Mouse (Mus musculus) thymus, postnatal 10 days (tissue): Measurements from ENCODE around the gene Ndufaf7.

Experiments
- DNase-seq, 2 experiments: peaks; one replicate each; pipeline ENCODE4 v3.0.0; 2021; ENCODE audit warnings: low spot score in 2 of 2

Ndufaf7 gene

DNA sequence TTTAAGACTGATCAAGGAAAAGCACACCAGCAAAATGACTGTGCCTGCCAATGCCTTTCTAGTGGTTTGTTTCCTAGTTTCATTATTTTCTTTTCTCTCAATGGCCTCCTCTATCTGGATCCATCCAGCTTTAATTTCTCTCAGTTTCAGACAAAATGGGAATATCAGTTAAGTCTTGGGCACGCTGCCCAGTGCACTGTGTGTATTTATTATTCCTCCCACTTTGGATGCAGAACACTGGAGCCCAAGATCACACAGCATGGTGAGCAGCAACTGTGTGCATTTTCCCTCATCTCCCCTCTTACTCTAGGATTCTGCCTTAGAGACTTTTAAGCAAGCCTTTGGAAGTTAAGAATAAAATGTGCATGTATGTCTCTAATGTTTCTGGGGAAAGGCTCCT is 27.5 kb downstream of the Ndufaf7 start:
- no peak for DNase-seq

DNA sequence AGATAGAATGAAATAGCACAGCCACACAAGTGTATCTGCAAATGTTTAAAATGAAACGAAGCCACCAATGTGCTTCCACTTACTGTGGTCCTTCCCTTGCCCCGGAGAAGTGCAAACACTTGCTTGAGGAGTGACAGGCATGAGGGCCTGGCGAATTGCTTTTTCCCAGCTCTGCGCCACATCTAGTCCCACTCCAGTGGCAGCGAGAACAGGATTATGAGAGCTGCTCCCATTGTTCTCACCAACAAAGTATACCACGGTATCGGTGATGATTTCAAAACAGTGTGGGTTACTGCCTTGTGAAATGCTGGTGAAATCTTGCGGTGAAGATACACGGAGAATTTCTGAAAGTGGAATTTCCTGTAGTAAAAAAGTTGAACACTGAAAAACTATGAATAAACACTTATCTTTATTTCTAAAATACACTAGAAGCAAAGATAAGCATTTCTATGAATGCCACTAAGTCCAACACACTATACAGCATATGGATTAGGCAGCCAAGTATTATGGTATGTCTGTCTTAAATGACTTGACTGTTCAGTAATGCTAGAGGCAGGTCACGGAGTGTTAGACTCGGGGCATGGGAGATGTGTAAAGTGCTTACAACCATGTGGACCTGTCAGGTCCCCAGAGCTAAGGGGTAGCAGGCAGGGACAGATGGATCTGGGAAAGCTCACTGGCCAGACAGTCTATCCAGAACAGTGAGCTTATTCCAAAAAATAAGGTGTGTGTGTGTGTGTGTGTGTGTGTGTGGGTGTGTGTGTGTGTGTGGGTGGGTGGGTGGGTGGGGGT is 29.4 kb downstream of the Ndufaf7 start:
- no peak for DNase-seq

GRCm38 (mm10) chr17:78968500-78968899 is 31.6 kb downstream of the Ndufaf7 start:
- DNase-seq, result no peak

GRCm38 (mm10) chr17:78983166-78983565 is 46.2 kb downstream of the Ndufaf7 start:
- DNase-seq, result no peak

DNA sequence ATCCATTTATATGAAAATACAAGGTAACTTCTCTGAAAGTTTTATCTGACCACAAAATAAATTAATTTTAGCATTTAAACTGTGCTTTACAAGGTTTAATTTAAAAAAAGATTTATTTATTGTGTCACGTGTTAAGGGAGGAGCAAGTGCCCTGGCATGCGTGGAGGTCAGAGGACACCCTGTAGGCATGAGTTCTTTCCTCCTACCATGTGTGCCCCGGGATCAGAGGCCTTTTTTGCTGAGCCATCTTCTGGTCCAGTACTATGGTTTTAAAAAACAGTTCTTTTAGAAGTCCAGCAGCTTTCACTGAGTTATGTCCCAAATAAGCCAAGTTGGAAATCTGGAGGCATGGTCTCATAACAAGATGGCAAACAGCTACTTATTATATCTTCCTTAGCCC is 46.8 kb downstream of the Ndufaf7 start:
- DNase-seq, result no peak

GRCm38 (mm10) chr17:78989015-78989414 is 52.1 kb downstream of the Ndufaf7 start:
- no peak for DNase-seq

GRCm38 (mm10) chr17:78991549-78991948 is 54.6 kb downstream of the Ndufaf7 start:
- no peak for DNase-seq

DNA sequence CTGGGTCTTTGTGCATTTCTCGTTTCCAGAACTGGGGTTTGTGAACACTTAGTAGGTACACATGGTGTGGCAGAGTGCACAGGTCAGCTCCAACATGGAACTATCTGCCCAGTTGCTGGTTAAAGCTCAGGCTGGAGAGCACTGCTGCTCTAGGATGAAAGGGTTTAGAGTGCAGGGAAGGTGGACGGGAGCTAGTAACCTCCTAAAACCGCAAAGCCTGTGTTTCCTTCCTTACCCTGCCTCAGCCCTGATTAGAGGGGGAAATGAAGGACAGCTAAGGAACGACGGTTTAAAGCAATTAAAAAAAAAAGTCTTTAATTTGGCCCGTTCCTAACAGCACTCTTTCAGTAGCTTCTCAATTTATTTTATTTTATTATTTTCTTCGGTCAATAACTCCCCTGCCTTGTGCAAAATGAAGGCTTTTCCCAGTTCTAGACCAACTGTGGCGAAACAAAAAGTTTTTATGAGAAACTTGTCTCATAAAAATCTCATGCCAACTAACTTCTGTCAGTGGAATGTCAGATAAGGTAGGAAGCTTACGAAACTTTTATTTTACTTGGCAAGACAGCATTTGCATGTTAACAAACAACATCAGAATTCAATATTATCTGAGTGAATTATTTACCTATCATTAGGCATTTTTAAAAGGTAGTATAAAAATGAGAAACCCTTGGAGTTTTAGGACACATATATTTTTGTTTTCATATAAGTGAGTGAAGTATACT is 55.5 kb downstream of the Ndufaf7 start:
- DNase-seq, result no peak

DNA sequence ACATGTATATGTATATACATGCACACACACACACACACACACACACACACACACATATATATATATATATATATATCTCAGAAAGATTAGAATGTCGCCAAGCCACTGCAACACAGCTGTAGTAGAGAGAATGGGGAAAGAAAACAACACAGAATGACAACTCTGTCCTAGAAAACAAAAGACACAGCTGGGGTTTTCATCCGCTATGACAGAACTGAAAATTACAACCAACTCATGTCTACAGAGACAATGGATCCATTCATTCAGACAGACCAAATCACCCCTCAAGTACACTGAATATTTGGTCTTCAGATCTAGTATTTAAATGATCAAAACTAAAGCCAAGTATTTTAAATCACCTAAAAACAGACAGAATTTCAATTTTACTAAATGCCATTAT is 56.7 kb downstream of the Ndufaf7 start:
- no peak for DNase-seq

GRCm38 (mm10) chr17:78994382-78994781 is 57.4 kb downstream of the Ndufaf7 start:
- DNase-seq, result no peak

GRCm38 (mm10) chr17:78994931-78995820 is 58.2 kb downstream of the Ndufaf7 start:
- DNase-seq, result no peak
